11 mouse cellular contexts compared by ENCODE assay signal in the genomic region with DNA sequence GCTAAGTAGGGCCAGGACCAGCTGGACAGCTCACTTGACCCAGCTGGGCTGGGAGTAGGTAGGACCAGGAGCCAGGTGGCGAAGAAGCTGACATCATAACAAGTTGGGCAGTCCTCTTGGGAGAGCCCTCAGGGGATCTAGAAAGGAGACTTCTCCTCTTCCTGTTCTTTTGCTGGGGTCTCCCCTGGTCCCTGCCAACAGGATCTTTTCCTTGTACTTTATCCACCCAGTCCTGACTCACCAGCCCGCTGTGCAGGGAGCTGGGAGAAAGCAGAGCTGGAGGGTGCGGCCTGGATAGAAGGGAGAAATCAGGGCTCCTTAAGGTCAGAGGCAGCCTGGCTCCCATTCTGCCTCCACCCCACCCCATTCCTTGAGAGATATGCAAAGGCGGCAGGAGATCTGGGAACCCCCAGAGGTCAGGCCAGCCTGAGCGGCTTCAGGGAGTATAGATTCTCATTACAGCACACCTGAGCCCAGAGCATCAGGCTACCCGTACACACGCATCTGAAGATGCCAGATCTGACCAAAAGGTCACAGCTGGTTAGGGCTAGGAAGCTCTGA. TPM values are rescaled to one million over a fixed set of nuclear protein-coding genes. Genes with fewer than 3 reads are reported as not detected.
DNase-seq lines count a peak whose midpoint lies in the region; ATAC-seq and TF ChIP-seq lines count a peak whose summit lies in the region.
"Had no signal": no experiment of that assay in that cellular context is flagged by ENCODE, and none has a peak within 500 bp of the region (broad histone marks: within the 10 kb centered on the region; RNA-seq: fewer than 3 reads in every experiment).

No protein-coding gene starts in this region.

- H3K79me2 ChIP-seq in liver, adult 2 months (ENCODE audit: control insufficient read depth, insufficient read depth, low read length) = no peaks in the 10 kb centered on the region; the same call in 1 of the 2 replicates

- H3K4me1 ChIP-seq in liver, adult 2 months (ENCODE audit: control insufficient read depth, insufficient read depth, low read length) = peaks cover 32% of the 10 kb centered on the region
- H3K4me1 ChIP-seq in ES-Bruce4 (ENCODE audit: control insufficient read depth, insufficient read depth, low read length) = peaks cover 16% of the 10 kb centered on the region
- peaks cover 49% of the 10 kb centered on the region for H3K4me1 ChIP-seq in embryonic facial prominence, embryonic 15.5 days
- peaks cover 56% of the 10 kb centered on the region for H3K4me1 ChIP-seq in liver, postnatal 0 days (ENCODE audit: insufficient read depth)
- H3K4me1 ChIP-seq in hindbrain, embryonic 16.5 days (ENCODE audit: control insufficient read depth, insufficient read depth, low read depth, low read length) = peaks cover 5% of the 10 kb centered on the region

- no peak for TF ChIP-seq POLR2A in liver, adult 2 months (IDR thresholded peaks at IDR 0.05; ENCODE audit: extremely low read depth, insufficient read depth, low read length)
- TF ChIP-seq POLR2A in ES-Bruce4 (IDR thresholded peaks at IDR 0.05; ENCODE audit: insufficient read depth, low read length) = no peak

- H3K4me2 ChIP-seq in embryonic facial prominence, embryonic 15.5 days (replicated peaks) = peak overlapping the region; percentile 27; the same call in 1 of the 2 replicates
- peak overlapping the region; percentile 44 for H3K4me2 ChIP-seq in liver, postnatal 0 days (ENCODE audit: low read depth, low read length)
- no peak overlapping the region for H3K4me2 ChIP-seq in hindbrain, embryonic 16.5 days (ENCODE audit: low read length)

- peaks cover 7% of the 10 kb centered on the region; the same call in 1 of the 2 replicates for H3K36me3 ChIP-seq in liver, adult 2 months (ENCODE audit: control insufficient read depth, insufficient read depth, low read length)
- H3K36me3 ChIP-seq in ES-Bruce4 (ENCODE audit: control insufficient read depth, insufficient read depth, low read length, poor library complexity, severe bottlenecking) = peaks cover 2% of the 10 kb centered on the region; the same call in 1 of the 2 replicates
- H3K36me3 ChIP-seq in embryonic facial prominence, embryonic 15.5 days = peaks cover 7% of the 10 kb centered on the region; the same call in 1 of the 2 replicates
- H3K36me3 ChIP-seq in liver, postnatal 0 days (replicated peaks; ENCODE audit: insufficient read depth, low read length) = peaks cover 7% of the 10 kb centered on the region
- H3K36me3 ChIP-seq in hindbrain, embryonic 16.5 days (ENCODE audit: control insufficient read depth, insufficient read depth, low read length) = no peaks in the 10 kb centered on the region

- DNase-seq in liver, adult 2 months (ENCODE audit: extremely low read depth, low read depth, low spot score) = no peak
- DNase-seq in liver = no peak
- no peak for DNase-seq in liver, postnatal 0 days
- DNase-seq in layer of hippocampus, postnatal 14 days (ENCODE audit: low spot score in 2 of 2) = no peak
- no peak for DNase-seq in adrenal gland, postnatal 25 days
- DNase-seq: cerebellum, postnatal 10 days; right cerebral cortex, postnatal 25 days had no signal

- ATAC-seq in embryonic facial prominence, embryonic 15.5 days (ENCODE audit: insufficient number of reproducible peaks, low FRiP score, low TSS enrichment, low read depth) = no peak
- ATAC-seq in liver, postnatal 0 days = no peak
- no peak for ATAC-seq in hindbrain, embryonic 16.5 days

- TF ChIP-seq EP300 in ES-Bruce4 (IDR thresholded peaks at IDR 0.05; ENCODE audit: insufficient read depth, low read depth, low read length) = peak; percentile 40; the same call in 1 of the 2 replicates
- no peak for TF ChIP-seq EP300 in liver, postnatal 0 days (IDR thresholded peaks at IDR 0.05; ENCODE audit: low read depth)

- no peaks in the 10 kb centered on the region for H3K9me3 ChIP-seq in ES-Bruce4 (replicated peaks; ENCODE audit: control insufficient read depth, insufficient read depth, low read length, poor library complexity, severe bottlenecking)
- H3K9me3 ChIP-seq in embryonic facial prominence, embryonic 15.5 days (replicated peaks) = no peaks in the 10 kb centered on the region
- H3K9me3 ChIP-seq in liver, postnatal 0 days (ENCODE audit: low read length) = no peaks in the 10 kb centered on the region
- H3K9me3 ChIP-seq in hindbrain, embryonic 16.5 days (ENCODE audit: control insufficient read depth, low read length) = no peaks in the 10 kb centered on the region

- H3K4me3 ChIP-seq in liver, adult 2 months (ENCODE audit: insufficient read depth, low read depth, low read length) = no peak overlapping the region
- H3K4me3 ChIP-seq in ES-Bruce4 (ENCODE audit: low read depth, low read length) = no peak overlapping the region; the same call in 1 of the 2 replicates
- no peak overlapping the region for H3K4me3 ChIP-seq in embryonic facial prominence, embryonic 15.5 days (replicated peaks)
- no peak overlapping the region for H3K4me3 ChIP-seq in liver, postnatal 0 days (ENCODE audit: low read depth, low read length)
- H3K4me3 ChIP-seq in hindbrain, embryonic 16.5 days (ENCODE audit: low read length) = no peak overlapping the region

- peak overlapping the region; percentile 25; the same call in 1 of the 2 replicates for H3K27ac ChIP-seq in liver, adult 2 months (replicated peaks; ENCODE audit: insufficient read depth, low read depth, low read length)
- H3K27ac ChIP-seq in ES-Bruce4 (ENCODE audit: insufficient read depth, low read length) = peak overlapping the region; percentile 80
- H3K27ac ChIP-seq in embryonic facial prominence, embryonic 15.5 days (replicated peaks) = no peak overlapping the region; the same call in 1 of the 2 replicates
- peak overlapping the region; percentile 71 for H3K27ac ChIP-seq in liver, postnatal 0 days (ENCODE audit: low read depth)
- no peak overlapping the region for H3K27ac ChIP-seq in hindbrain, embryonic 16.5 days (ENCODE audit: low read depth, low read length)

- no peak for TF ChIP-seq CTCF in liver, adult 2 months (IDR thresholded peaks at IDR 0.05; ENCODE audit: low read depth, low read length)
- no peak for TF ChIP-seq CTCF in ES-Bruce4 (IDR thresholded peaks at IDR 0.05; ENCODE audit: low read depth, low read length)
- no peak for TF ChIP-seq CTCF in liver, postnatal 0 days (IDR thresholded peaks at IDR 0.05; ENCODE audit: low read depth)

- no peak overlapping the region for H3K9ac ChIP-seq in liver, adult 2 months (ENCODE audit: low read depth, low read length)
- H3K9ac ChIP-seq in ES-Bruce4 (ENCODE audit: low read depth, poor library complexity, severe bottlenecking) = 0 out of 2 replicates have a peak overlapping the region, but pooled peaks have one; percentile 30
- H3K9ac ChIP-seq in embryonic facial prominence, embryonic 15.5 days = no peak overlapping the region
- H3K9ac ChIP-seq in liver, postnatal 0 days (replicated peaks) = peak overlapping the region; percentile 13; the same call in 1 of the 2 replicates
- no peak overlapping the region for H3K9ac ChIP-seq in hindbrain, embryonic 16.5 days (ENCODE audit: low read depth, low read length)

- 79% methylated on average over 7 of the region's 7 CpGs for WGBS in liver, adult 2 months
- 69% methylated on average over 7 of the region's 7 CpGs for WGBS in embryonic facial prominence, embryonic 15.5 days
- 77% methylated on average over 7 of the region's 7 CpGs for WGBS in liver, postnatal 0 days (ENCODE audit: insufficient replicate concordance)
- 69% methylated on average over 7 of the region's 7 CpGs for WGBS in hindbrain, embryonic 16.5 days

- H3K27me3 ChIP-seq in liver, adult 2 months (ENCODE audit: control insufficient read depth, insufficient read depth, low read length) = no peaks in the 10 kb centered on the region
- no peaks in the 10 kb centered on the region for H3K27me3 ChIP-seq in ES-Bruce4 (ENCODE audit: control insufficient read depth, insufficient read depth, low read length, poor library complexity, severe bottlenecking)
- H3K27me3 ChIP-seq in embryonic facial prominence, embryonic 15.5 days = 0 out of 2 replicates have a peak, but pooled peaks cover 2% of the 10 kb centered on the region
- no peaks in the 10 kb centered on the region for H3K27me3 ChIP-seq in liver, postnatal 0 days (ENCODE audit: insufficient read depth, low read length)
- H3K27me3 ChIP-seq in hindbrain, embryonic 16.5 days (replicated peaks; ENCODE audit: control insufficient read depth, insufficient read depth, low read length) = peaks cover 3% of the 10 kb centered on the region; the same call in 1 of the 2 replicates

RNA-seq across cellular contexts. Expression of gene Zc3h12a, which starts 2.2 kb away (rescaled TPM):
- total RNA-seq in liver, adult 2 months (2014; rRNA removed) = 0.67 and 0.74 TPM in 2 replicates
- 2.4 and 3.0 TPM in 2 replicates for polyA plus RNA-seq in liver, adult 2 months (2012; rRNA removed)
- polyA plus RNA-seq in ES-Bruce4 (2011; ENCODE audit: insufficient read depth, insufficient read length, low read depth, missing spikeins) = 3.6 and 4.7 TPM in 2 replicates
- polyA plus RNA-seq in embryonic facial prominence, embryonic 15.5 days (2015; fragmentation: Nextera tagmentation; extraction: Ambion mirVana) = 1.7 and 2.1 TPM in 2 replicates
- 0.44 and 0.48 TPM in 2 replicates for polyA plus RNA-seq in liver, postnatal 0 days (2015; fragmentation: Nextera tagmentation; extraction: Ambion mirVana)
- 0.23 and 0.31 TPM in 2 replicates for polyA plus RNA-seq in hindbrain, embryonic 16.5 days (2015; fragmentation: Nextera tagmentation; extraction: Ambion mirVana)
- total RNA-seq in layer of hippocampus, postnatal 14 days (2021) = 1 to 10 TPM; 1.2 to 1.9 TPM
- 6.8 and 10.8 TPM in 2 replicates for total RNA-seq in adrenal gland, postnatal 25 days (2021)

RNA-seq across cellular contexts. Expression of gene Meaf6, which starts 40.5 kb away (rescaled TPM):
- total RNA-seq in liver, adult 2 months (2014; rRNA removed) = 4.7 and 4.9 TPM in 2 replicates
- polyA plus RNA-seq in liver, adult 2 months (2012; rRNA removed) = 5.2 and 5.9 TPM in 2 replicates
- polyA plus RNA-seq in ES-Bruce4 (2011; ENCODE audit: insufficient read depth, insufficient read length, low read depth, missing spikeins) = 35.2 and 39.6 TPM in 2 replicates
- polyA plus RNA-seq in embryonic facial prominence, embryonic 15.5 days (2015; fragmentation: Nextera tagmentation; extraction: Ambion mirVana) = 56.3 and 59.1 TPM in 2 replicates
- polyA plus RNA-seq in liver, postnatal 0 days (2015; fragmentation: Nextera tagmentation; extraction: Ambion mirVana) = 15.2 and 16.3 TPM in 2 replicates
- polyA plus RNA-seq in hindbrain, embryonic 16.5 days (2015; fragmentation: Nextera tagmentation; extraction: Ambion mirVana) = 147 and 151 TPM in 2 replicates
- 100 to 1,000 TPM; 110 to 113 TPM for total RNA-seq in layer of hippocampus, postnatal 14 days (2021)
- 34.2 and 36.9 TPM in 2 replicates for total RNA-seq in adrenal gland, postnatal 25 days (2021)

RNA-seq across cellular contexts. Expression of gene Snip1, which starts 59.0 kb away (rescaled TPM):
- total RNA-seq in liver, adult 2 months (2014; rRNA removed) = 7.5 and 7.6 TPM in 2 replicates
- 6.1 and 6.9 TPM in 2 replicates for polyA plus RNA-seq in liver, adult 2 months (2012; rRNA removed)
- 20.0 and 23.8 TPM in 2 replicates for polyA plus RNA-seq in ES-Bruce4 (2011; ENCODE audit: insufficient read depth, insufficient read length, low read depth, missing spikeins)
- 31.0 and 31.9 TPM in 2 replicates for polyA plus RNA-seq in embryonic facial prominence, embryonic 15.5 days (2015; fragmentation: Nextera tagmentation; extraction: Ambion mirVana)
- polyA plus RNA-seq in liver, postnatal 0 days (2015; fragmentation: Nextera tagmentation; extraction: Ambion mirVana) = 10.7 and 10.8 TPM in 2 replicates
- polyA plus RNA-seq in hindbrain, embryonic 16.5 days (2015; fragmentation: Nextera tagmentation; extraction: Ambion mirVana) = 20.6 and 22.0 TPM in 2 replicates
- total RNA-seq in layer of hippocampus, postnatal 14 days (2021) = 10 to 100 TPM; 13.7 to 15.1 TPM
- total RNA-seq in adrenal gland, postnatal 25 days (2021) = 18.7 and 20.2 TPM in 2 replicates

RNA-seq across cellular contexts. Expression of gene Dnali1, which starts 59.9 kb away (rescaled TPM):
- 0.09 TPM in 1 of 2 replicates, not detected in the other for total RNA-seq in liver, adult 2 months (2014; rRNA removed)
- 0.05 TPM in 1 of 2 replicates, not detected in the other for polyA plus RNA-seq in liver, adult 2 months (2012; rRNA removed)
- polyA plus RNA-seq in ES-Bruce4 (2011; ENCODE audit: insufficient read depth, insufficient read length, low read depth, missing spikeins) = not detected in 2 replicates
- polyA plus RNA-seq in embryonic facial prominence, embryonic 15.5 days (2015; fragmentation: Nextera tagmentation; extraction: Ambion mirVana) = 4.8 and 9.3 TPM in 2 replicates
- polyA plus RNA-seq in liver, postnatal 0 days (2015; fragmentation: Nextera tagmentation; extraction: Ambion mirVana) = 0.06 TPM in 1 of 2 replicates, not detected in the other
- 1.2 and 1.4 TPM in 2 replicates for polyA plus RNA-seq in hindbrain, embryonic 16.5 days (2015; fragmentation: Nextera tagmentation; extraction: Ambion mirVana)
- total RNA-seq in layer of hippocampus, postnatal 14 days (2021) = 1 to 10 TPM in 1 of 2 experiments, under 1 TPM in 1; 0.76 to 2.0 TPM
- not detected in 2 replicates for total RNA-seq in adrenal gland, postnatal 25 days (2021)
- polyA plus RNA-seq: neural tube, embryonic 11.5 days had no signal

Comparison
In these comparisons a context has a peak if more than half of its experiments do, and no peak if none do; other contexts are left out.
1. H3K9ac ChIP-seq: peak in ES-Bruce4 (single experiment) and liver, postnatal 0 days (single experiment); none in liver, adult 2 months (single experiment), embryonic facial prominence, embryonic 15.5 days (single experiment) and hindbrain, embryonic 16.5 days (single experiment).
2. H3K27ac ChIP-seq: peak in liver, adult 2 months (single experiment), ES-Bruce4 (single experiment) and liver, postnatal 0 days (single experiment); none in embryonic facial prominence, embryonic 15.5 days (single experiment) and hindbrain, embryonic 16.5 days (single experiment).